Mouse (Mus musculus): Measurements from ENCODE around the gene Wdr78. TPM values are rescaled to one million over a fixed set of nuclear protein-coding genes. Genes with fewer than 3 reads are reported as not detected.

The Wdr78 gene
- polyA plus RNA-seq, 1 experiment from 2014 or later: 1.1 TPM

GRCm38 (mm10) chr4:103048046-103048445 lies 66.3 kb downstream of the Wdr78 start:
- H3K27ac ChIP-seq: no peak overlapping the region
- H3K9me3 ChIP-seq (replicated peaks): no peaks in the 10 kb centered on the region
- H3K4me2 ChIP-seq: no peak overlapping the region
- no peaks in the 10 kb centered on the region for H3K4me1 ChIP-seq
- H3K4me3 ChIP-seq: no peak overlapping the region
- no peaks in the 10 kb centered on the region for H3K36me3 ChIP-seq
- WGBS (ENCODE audit: insufficient replicate concordance): 75% methylated on average over 11 of the region's 11 CpGs
- H3K9ac ChIP-seq: no peak overlapping the region
- no peaks in the 10 kb centered on the region for H3K27me3 ChIP-seq (replicated peaks)
- ATAC-seq: no peak

DNA sequence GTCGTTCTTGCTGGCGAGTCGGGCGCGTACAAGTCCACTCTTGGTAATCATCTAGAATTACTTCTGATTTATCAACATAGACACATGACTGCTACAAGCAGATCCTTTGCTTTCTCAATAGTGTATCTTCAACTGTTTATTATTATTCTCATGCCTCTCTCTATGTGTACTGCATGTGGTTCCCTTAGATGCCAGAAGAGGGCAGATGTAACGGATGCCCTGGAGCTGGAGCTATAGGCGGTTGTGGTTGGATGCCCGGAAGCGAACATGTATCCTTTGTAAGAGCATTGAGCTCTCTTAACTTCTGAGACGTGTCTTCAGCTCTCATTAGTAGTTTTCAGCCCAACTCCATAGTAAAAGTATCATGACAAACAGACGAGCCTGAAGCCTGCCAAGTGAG lies 71.4 kb downstream of the Wdr78 start:
- no peak for ATAC-seq
- H3K4me1 ChIP-seq: no peaks in the 10 kb centered on the region
- WGBS (ENCODE audit: insufficient replicate concordance): 87% methylated on average over 11 of the region's 11 CpGs
- no peak overlapping the region for H3K4me3 ChIP-seq
- no peak overlapping the region for H3K4me2 ChIP-seq
- no peaks in the 10 kb centered on the region for H3K9me3 ChIP-seq (replicated peaks)
- H3K27ac ChIP-seq: no peak overlapping the region
- no peaks in the 10 kb centered on the region for H3K36me3 ChIP-seq
- H3K9ac ChIP-seq: no peak overlapping the region
- H3K27me3 ChIP-seq (replicated peaks): no peaks in the 10 kb centered on the region

- 29% methylated on average over 5 of the region's 5 CpGs for WGBS (ENCODE audit: insufficient replicate concordance)
- no peak for ATAC-seq
- Histone ChIP-seq H3K27ac (no peak overlapping the region), H3K4me1 (no peaks in the 10 kb centered on the region), H3K9ac (no peak overlapping the region), H3K36me3 (no peaks in the 10 kb centered on the region), H3K4me2 (no peak overlapping the region), H3K27me3 (replicated peaks) (no peaks in the 10 kb centered on the region), H3K9me3 (replicated peaks) (no peaks in the 10 kb centered on the region), H3K4me3 (no peak overlapping the region)
Observed at GRCm38 (mm10) chr4:103039838-103040191, 74.5 kb downstream of the Wdr78 start.

GRCm38 (mm10) chr4:103039103-103039837 lies 75.1 kb downstream of the Wdr78 start:
- Histone ChIP-seq H3K27ac (no peak overlapping the region), H3K36me3 (no peaks in the 10 kb centered on the region), H3K4me1 (no peaks in the 10 kb centered on the region), H3K4me2 (peak overlapping the region; percentile 14; the same call in 1 of the 2 replicates), H3K9ac (no peak overlapping the region), H3K27me3 (replicated peaks) (no peaks in the 10 kb centered on the region), H3K9me3 (replicated peaks) (no peaks in the 10 kb centered on the region), H3K4me3 (no peak overlapping the region)
- ATAC-seq: no peak
- WGBS (ENCODE audit: insufficient replicate concordance): 40% methylated on average over 14 of the region's 14 CpGs

DNA sequence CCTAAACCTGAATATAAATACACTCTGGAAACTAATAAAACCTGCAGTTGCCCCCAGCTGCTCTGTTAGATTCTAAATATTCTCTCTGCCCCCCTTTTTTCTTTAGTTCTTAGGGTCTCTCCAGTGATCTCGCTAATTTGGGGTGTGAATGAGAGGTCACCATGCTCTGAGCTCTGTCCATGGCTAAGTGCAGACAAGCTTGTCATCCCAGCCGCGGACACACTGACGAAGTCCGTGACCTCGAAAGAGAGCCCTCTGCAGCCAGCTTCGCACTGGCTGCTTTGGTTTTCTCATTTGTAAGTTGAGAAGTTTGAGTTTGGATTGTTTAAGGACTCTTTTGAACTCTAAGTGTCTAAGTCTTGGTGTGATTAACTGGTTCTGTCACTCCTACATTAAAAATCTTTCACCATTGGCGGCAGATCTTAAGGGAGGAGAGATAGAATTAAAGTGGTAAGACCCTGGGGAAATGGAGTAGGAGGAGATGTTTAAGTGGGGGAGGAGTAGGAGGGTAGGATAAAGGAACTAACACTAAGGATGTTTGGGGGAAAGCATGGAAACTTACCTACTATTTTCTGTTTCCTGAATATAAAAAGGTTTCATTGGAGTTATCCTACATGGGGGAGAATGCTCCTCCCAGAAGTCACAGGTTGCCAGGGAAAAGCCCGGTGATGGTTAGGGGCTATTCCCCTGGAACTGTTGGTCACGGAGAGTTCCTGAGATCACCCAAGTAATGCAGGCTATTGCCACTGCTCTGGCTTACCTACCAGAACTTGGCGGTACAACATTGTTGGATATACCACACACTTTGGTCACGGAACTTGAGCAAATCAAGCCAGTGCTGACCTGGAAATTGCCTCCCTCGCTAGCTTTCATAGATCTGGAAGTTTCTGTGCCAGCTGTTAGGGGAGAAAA lies 85.9 kb downstream of the Wdr78 start:
- Histone ChIP-seq H3K4me1 (no peaks in the 10 kb centered on the region), H3K4me2 (no peak overlapping the region), H3K27me3 (replicated peaks) (no peaks in the 10 kb centered on the region), H3K36me3 (no peaks in the 10 kb centered on the region), H3K27ac (no peak overlapping the region), H3K9ac (no peak overlapping the region), H3K9me3 (replicated peaks) (no peaks in the 10 kb centered on the region), H3K4me3 (no peak overlapping the region)
- ATAC-seq: no peak
- WGBS (ENCODE audit: insufficient replicate concordance): 68% methylated on average over 13 of the region's 13 CpGs

DNA sequence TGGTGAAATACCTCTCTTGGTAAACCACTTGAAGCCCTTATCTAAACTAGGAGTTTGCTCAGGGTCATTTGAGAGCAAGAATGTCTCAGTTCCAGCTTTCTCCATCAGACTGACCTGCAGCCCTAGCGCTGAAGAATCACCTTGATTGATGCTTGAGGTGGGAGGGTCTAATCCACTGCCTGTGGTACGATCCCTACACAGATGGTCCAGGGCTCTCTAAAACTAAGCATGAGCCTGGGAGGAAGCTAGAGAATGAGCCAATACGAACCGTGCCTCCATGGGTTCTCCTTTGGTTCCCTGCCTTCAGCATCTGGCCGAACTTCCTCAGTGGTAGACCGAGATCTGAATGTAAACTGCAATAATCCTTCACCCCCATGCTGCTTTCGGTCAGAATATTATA lies 86.6 kb downstream of the Wdr78 start:
- Histone ChIP-seq H3K9me3 (replicated peaks) (no peaks in the 10 kb centered on the region), H3K4me1 (no peaks in the 10 kb centered on the region), H3K27ac (no peak overlapping the region), H3K4me2 (no peak overlapping the region), H3K36me3 (no peaks in the 10 kb centered on the region), H3K4me3 (no peak overlapping the region), H3K27me3 (replicated peaks) (no peaks in the 10 kb centered on the region), H3K9ac (no peak overlapping the region)
- no peak for ATAC-seq
- 60% methylated on average over 7 of the region's 7 CpGs for WGBS (ENCODE audit: insufficient replicate concordance)

DNA sequence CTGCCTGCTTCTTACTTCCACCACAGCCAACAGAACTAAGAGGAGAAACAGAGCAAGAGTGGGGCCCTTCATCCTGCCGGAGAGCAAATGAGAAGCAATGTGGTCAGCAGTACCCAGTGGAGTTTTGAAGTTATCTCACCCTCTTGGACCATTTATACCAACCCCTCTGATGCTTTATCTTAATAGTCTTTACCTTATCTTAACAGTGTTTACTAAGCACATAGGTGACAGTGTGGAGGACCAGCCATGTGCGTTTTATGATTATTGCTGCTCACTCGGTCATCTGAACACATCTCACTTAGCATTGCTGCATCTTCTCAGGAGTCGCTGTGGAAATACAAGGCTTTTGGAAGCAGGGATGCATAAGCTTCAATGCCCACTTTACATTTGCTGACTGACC lies 87.7 kb downstream of the Wdr78 start, which contains the start of gene Insl5:
TSS of gene Insl5 (minus strand) at position 222 of the 400 bp plus-strand sequence.
- no peaks in the 10 kb centered on the region for H3K4me1 ChIP-seq
- H3K9me3 ChIP-seq (replicated peaks): no peaks in the 10 kb centered on the region
- H3K27me3 ChIP-seq (replicated peaks): no peaks in the 10 kb centered on the region
- H3K4me2 ChIP-seq: no peak within 1 kb of the TSS
- H3K9ac ChIP-seq: no peak within 1 kb of the TSS
- no peak within 1 kb of the TSS for H3K4me3 ChIP-seq
- H3K27ac ChIP-seq: no peak within 1 kb of the TSS
- no peak for ATAC-seq
- 70% methylated on average over 4 of the region's 4 CpGs for WGBS (ENCODE audit: insufficient replicate concordance)
- H3K36me3 ChIP-seq: no peaks in the 10 kb centered on the region

GRCm38 (mm10) chr4:103013490-103013889 lies 100.9 kb downstream of the Wdr78 start:
- H3K27me3 ChIP-seq (replicated peaks): no peaks in the 10 kb centered on the region
- no peaks in the 10 kb centered on the region for H3K36me3 ChIP-seq
- H3K9ac ChIP-seq: no peak overlapping the region
- H3K27ac ChIP-seq: no peak overlapping the region
- no peak overlapping the region for H3K4me3 ChIP-seq
- no peak for ATAC-seq
- no peak overlapping the region for H3K4me2 ChIP-seq
- peaks cover 3% of the 10 kb centered on the region; the same call in 1 of the 2 replicates for H3K4me1 ChIP-seq
- WGBS (ENCODE audit: insufficient replicate concordance): 27% methylated on average over 4 of the region's 4 CpGs
- no peaks in the 10 kb centered on the region for H3K9me3 ChIP-seq (replicated peaks)

DNA sequence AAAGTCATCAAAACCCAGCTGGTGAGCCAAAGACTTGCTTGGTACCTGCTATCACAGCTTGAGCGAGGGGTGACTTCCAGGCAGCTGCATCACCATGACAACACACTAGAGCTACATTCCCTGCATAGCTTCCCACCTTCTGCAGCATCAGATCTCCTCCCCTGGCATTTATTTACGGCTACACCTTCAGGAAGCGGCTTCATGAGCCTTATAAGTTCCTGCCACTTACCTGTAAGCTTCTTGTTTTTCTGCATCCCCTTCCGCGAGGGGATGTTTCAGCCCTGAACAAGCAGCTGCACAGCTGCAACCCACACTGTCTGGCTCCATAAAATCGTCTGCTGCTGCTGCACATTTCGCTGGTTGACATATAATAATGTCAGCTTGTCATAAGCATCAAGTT lies 102.5 kb downstream of the Wdr78 start:
- Histone ChIP-seq H3K4me2 (no peak overlapping the region), H3K9ac (no peak overlapping the region), H3K4me1 (peaks cover 3% of the 10 kb centered on the region; the same call in 1 of the 2 replicates), H3K4me3 (no peak overlapping the region), H3K27me3 (replicated peaks) (no peaks in the 10 kb centered on the region), H3K9me3 (replicated peaks) (no peaks in the 10 kb centered on the region), H3K27ac (no peak overlapping the region), H3K36me3 (no peaks in the 10 kb centered on the region)
- no peak for ATAC-seq
- 51% methylated on average over 7 of the region's 7 CpGs for WGBS (ENCODE audit: insufficient replicate concordance)

- Histone ChIP-seq H3K9me3 (replicated peaks) (no peaks in the 10 kb centered on the region), H3K4me1 (peaks cover 3% of the 10 kb centered on the region; the same call in 1 of the 2 replicates), H3K4me3 (no peak overlapping the region), H3K36me3 (no peaks in the 10 kb centered on the region), H3K27me3 (replicated peaks) (no peaks in the 10 kb centered on the region), H3K27ac (no peak overlapping the region), H3K4me2 (no peak overlapping the region), H3K9ac (no peak overlapping the region)
- no peak for ATAC-seq
- WGBS (ENCODE audit: insufficient replicate concordance): 66% methylated on average over 4 of the region's 4 CpGs
Observed at GRCm38 (mm10) chr4:103010734-103011133, 103.6 kb downstream of the Wdr78 start.

GRCm38 (mm10) chr4:103006943-103007418 lies 107.4 kb downstream of the Wdr78 start:
- no peak for ATAC-seq
- Histone ChIP-seq H3K27ac (no peak overlapping the region), H3K4me3 (no peak overlapping the region), H3K4me2 (no peak overlapping the region), H3K27me3 (replicated peaks) (no peaks in the 10 kb centered on the region), H3K9ac (no peak overlapping the region), H3K4me1 (no peaks in the 10 kb centered on the region), H3K36me3 (no peaks in the 10 kb centered on the region), H3K9me3 (replicated peaks) (no peaks in the 10 kb centered on the region)
- WGBS (ENCODE audit: insufficient replicate concordance): 53% methylated on average over 4 of the region's 4 CpGs

- Histone ChIP-seq H3K9ac (no peak overlapping the region), H3K9me3 (replicated peaks) (no peaks in the 10 kb centered on the region), H3K4me1 (no peaks in the 10 kb centered on the region), H3K27me3 (replicated peaks) (no peaks in the 10 kb centered on the region), H3K4me3 (no peak overlapping the region), H3K36me3 (no peaks in the 10 kb centered on the region), H3K4me2 (no peak overlapping the region), H3K27ac (no peak overlapping the region)
- WGBS (ENCODE audit: insufficient replicate concordance): 62% methylated on average over 5 of the region's 5 CpGs
- no peak for ATAC-seq
Observed at GRCm38 (mm10) chr4:103006266-103006665, 108.1 kb downstream of the Wdr78 start.

Data from liver, embryonic 12.5 days (tissue).